Mouse (Mus musculus): ENCODE measurements at regions not wholly inside any gene's neighbourhood (a gene's known extent, or its start where the extent isn't known, plus 50 kb on each side); places are given as distances from the start of the nearest gene placed in this dataset.

DNA sequence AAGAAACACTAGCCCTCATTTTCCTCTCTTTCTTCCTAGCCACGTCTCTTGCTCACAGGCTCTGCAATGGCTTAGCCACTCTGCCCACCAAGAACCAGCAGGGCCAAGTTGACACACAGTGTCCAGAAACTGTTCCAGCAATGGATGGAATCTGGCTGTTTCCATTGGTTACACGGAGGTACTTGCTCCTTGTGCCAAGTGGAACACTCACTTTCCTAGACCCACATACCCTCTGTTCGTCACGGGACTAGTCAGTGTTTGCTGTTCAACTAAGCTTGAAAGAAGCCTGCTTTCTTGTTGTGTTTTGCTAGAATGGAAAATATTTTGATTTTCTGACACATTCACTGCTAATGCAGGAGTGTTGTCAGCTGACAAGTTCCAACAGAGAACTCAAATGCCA, 575.7 kb upstream of the Gulo start:
- 58% methylated on average over 4 of the region's 4 CpGs for WGBS

DNA sequence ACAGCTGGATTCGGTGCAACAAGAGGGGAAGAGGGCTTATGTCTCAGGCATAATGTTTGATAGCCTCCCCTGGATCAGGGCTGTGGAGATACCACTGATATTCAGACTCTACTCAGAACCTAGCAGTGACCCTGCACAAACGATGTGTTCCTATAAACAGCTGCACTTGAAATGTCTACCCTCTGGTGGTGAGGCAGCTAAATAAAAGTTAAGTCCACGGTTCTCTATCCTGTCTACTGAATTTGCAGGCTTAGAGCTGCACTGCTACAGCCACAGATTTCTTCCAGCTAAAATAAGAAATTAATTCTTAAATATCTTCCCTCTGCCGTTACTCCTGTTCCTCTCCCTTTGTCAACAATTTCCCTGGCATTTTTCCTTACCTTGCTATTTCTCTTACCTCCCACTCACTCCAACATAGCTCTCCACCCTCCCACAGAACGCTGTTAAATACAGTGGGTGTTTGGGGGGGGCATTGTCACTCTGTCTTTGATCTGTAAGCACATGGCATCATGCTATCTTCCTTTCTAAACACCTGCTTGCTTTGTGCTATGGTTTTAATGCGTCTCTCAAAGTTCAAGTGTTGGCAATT, 571.0 kb upstream of the Gulo start:
- no peaks in the 10 kb centered on the region for H3K36me3 ChIP-seq (ENCODE audit: control insufficient read depth, insufficient read depth, low read length)
- DNase-seq (ENCODE audit: low spot score), result no peak
- H3K4me2 ChIP-seq (replicated peaks; ENCODE audit: low read depth), result no peak overlapping the region
- TF ChIP-seq CTCF (IDR thresholded peaks at IDR 0.05; ENCODE audit: low read depth), result 0 out of 2 replicates have a peak, but pooled peaks have one; percentile 17
- TF ChIP-seq EP300 (optimal IDR thresholded peaks at IDR 0.05), result no peak
- no peak overlapping the region for H3K4me3 ChIP-seq (ENCODE audit: low read depth, low read length)
- no peak overlapping the region for H3K9ac ChIP-seq (ENCODE audit: low read length)
- H3K27me3 ChIP-seq (ENCODE audit: control insufficient read depth, insufficient read depth, low read length), result no peaks in the 10 kb centered on the region
- 46% methylated on average over 6 of the region's 6 CpGs for WGBS
- no peak for ATAC-seq (ENCODE audit: low FRiP score, low TSS enrichment)
- no peaks in the 10 kb centered on the region for H3K9me3 ChIP-seq (ENCODE audit: control insufficient read depth, low read length)
- H3K27ac ChIP-seq (replicated peaks), result no peak overlapping the region
- H3K4me1 ChIP-seq (replicated peaks; ENCODE audit: control insufficient read depth, insufficient read depth), result no peaks in the 10 kb centered on the region

More for the DNA sequence above, 575.7 kb upstream of the Gulo start:
- H3K4me2 ChIP-seq (replicated peaks; ENCODE audit: low read depth), result no peak overlapping the region
- H3K27me3 ChIP-seq (ENCODE audit: control insufficient read depth, insufficient read depth, low read length), result no peaks in the 10 kb centered on the region
- no peak overlapping the region for H3K9ac ChIP-seq (ENCODE audit: low read length)
- H3K4me3 ChIP-seq (ENCODE audit: low read depth, low read length), result no peak overlapping the region
- no peak overlapping the region for H3K27ac ChIP-seq (replicated peaks)
- DNase-seq (ENCODE audit: low spot score), result no peak
- TF ChIP-seq EP300 (optimal IDR thresholded peaks at IDR 0.05), result no peak
- no peak for TF ChIP-seq CTCF (IDR thresholded peaks at IDR 0.05; ENCODE audit: low read depth)
- H3K9me3 ChIP-seq (ENCODE audit: control insufficient read depth, low read length), result no peaks in the 10 kb centered on the region
- H3K36me3 ChIP-seq (ENCODE audit: control insufficient read depth, insufficient read depth, low read length), result no peaks in the 10 kb centered on the region
- no peak for ATAC-seq (ENCODE audit: low FRiP score, low TSS enrichment)
- H3K4me1 ChIP-seq (replicated peaks; ENCODE audit: control insufficient read depth, insufficient read depth), result no peaks in the 10 kb centered on the region

DNA sequence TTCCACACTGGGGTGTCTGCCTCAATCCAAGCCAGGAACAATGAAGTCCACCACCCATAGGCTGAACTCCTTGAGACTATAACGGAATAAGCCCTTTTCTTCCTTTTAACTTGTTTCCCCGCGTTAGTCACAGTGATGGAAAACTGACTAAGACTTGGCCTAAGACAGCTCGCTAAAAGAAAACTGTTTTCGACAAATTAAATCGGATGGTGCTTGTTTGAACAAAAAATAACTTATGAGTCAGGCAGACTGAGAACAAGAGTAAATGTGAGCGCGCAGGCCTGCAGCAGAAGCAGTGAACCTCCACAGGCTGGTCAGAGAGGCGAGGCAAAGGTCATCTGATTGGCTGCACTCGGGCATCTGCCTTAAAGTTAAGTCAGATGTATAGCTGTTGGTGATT, 557.6 kb upstream of the Gulo start:
- no peak for TF ChIP-seq EP300 (optimal IDR thresholded peaks at IDR 0.05)
- no peak for TF ChIP-seq CTCF (IDR thresholded peaks at IDR 0.05; ENCODE audit: low read depth)
- H3K9ac ChIP-seq (ENCODE audit: low read length), result no peak overlapping the region
- no peak for ATAC-seq (ENCODE audit: low FRiP score, low TSS enrichment)
- DNase-seq (ENCODE audit: low spot score), result no peak
- no peak overlapping the region for H3K27ac ChIP-seq (replicated peaks)
- H3K36me3 ChIP-seq (ENCODE audit: control insufficient read depth, insufficient read depth, low read length), result no peaks in the 10 kb centered on the region
- H3K4me1 ChIP-seq (replicated peaks; ENCODE audit: control insufficient read depth, insufficient read depth), result no peaks in the 10 kb centered on the region
- no peak overlapping the region for H3K4me3 ChIP-seq (ENCODE audit: low read depth, low read length)
- WGBS, result 70% methylated on average over 10 of the region's 10 CpGs
- no peaks in the 10 kb centered on the region for H3K9me3 ChIP-seq (ENCODE audit: control insufficient read depth, low read length)
- no peak overlapping the region for H3K4me2 ChIP-seq (replicated peaks; ENCODE audit: low read depth)
- no peaks in the 10 kb centered on the region for H3K27me3 ChIP-seq (ENCODE audit: control insufficient read depth, insufficient read depth, low read length)

DNA sequence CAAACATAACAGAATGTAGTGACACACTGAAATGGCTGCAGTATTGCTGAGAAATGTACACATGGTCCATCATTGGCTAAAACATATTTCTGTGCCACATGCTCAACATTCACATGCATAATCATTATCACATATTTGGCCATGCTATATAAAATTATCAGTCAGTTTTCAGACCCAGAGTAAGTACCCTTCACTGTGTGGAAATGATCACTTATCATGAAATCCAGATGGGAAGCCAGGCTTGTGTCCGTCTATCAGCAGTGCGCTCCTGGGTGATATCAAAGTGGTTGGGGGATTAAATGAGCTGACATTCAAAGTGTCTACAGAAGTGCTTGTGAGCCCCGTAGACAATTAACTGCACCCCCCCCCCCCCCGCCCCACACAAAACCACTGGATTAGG, 553.7 kb upstream of the Gulo start:
- Histone ChIP-seq H3K4me2 (replicated peaks; ENCODE audit: low read depth) (no peak overlapping the region), H3K27me3 (ENCODE audit: control insufficient read depth, insufficient read depth, low read length) (no peaks in the 10 kb centered on the region), H3K36me3 (ENCODE audit: control insufficient read depth, insufficient read depth, low read length) (no peaks in the 10 kb centered on the region), H3K9me3 (ENCODE audit: control insufficient read depth, low read length) (no peaks in the 10 kb centered on the region), H3K4me3 (ENCODE audit: low read depth, low read length) (no peak overlapping the region), H3K27ac (replicated peaks) (no peak overlapping the region), H3K9ac (ENCODE audit: low read length) (no peak overlapping the region), H3K4me1 (replicated peaks; ENCODE audit: control insufficient read depth, insufficient read depth) (no peaks in the 10 kb centered on the region)
- ATAC-seq (ENCODE audit: low FRiP score, low TSS enrichment) (no peak), DNase-seq (ENCODE audit: low spot score) (no peak)
- no peak for TF ChIP-seq EP300 (optimal IDR thresholded peaks at IDR 0.05)
- no peak for TF ChIP-seq CTCF (IDR thresholded peaks at IDR 0.05; ENCODE audit: low read depth)
- 58% methylated on average over 4 of the region's 4 CpGs for WGBS

DNA sequence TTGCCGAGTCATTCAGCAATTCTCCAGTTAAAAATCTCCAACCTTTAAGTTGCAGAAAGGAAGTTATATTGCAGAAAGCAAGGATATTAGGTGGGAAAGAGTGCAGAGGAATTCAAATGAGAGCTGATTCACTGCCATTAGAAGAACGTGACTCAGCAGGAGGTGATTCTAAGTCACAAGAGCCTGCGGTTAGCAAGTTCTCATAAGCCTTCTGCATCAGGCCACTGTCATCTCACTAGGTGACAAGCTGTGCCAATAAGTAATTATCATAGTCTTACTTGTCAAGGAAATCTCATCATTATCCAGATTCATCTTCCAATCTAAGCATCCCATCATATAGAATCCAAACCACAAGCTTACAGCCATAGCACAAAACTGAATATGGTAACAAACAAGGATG, 552.7 kb upstream of the Gulo start:
- no peak overlapping the region for H3K4me2 ChIP-seq (replicated peaks; ENCODE audit: low read depth)
- no peaks in the 10 kb centered on the region for H3K4me1 ChIP-seq (replicated peaks; ENCODE audit: control insufficient read depth, insufficient read depth)
- no peak for ATAC-seq (ENCODE audit: low FRiP score, low TSS enrichment)
- no peak overlapping the region for H3K9ac ChIP-seq (ENCODE audit: low read length)
- no peak for DNase-seq (ENCODE audit: low spot score)
- H3K27me3 ChIP-seq (ENCODE audit: control insufficient read depth, insufficient read depth, low read length), result no peaks in the 10 kb centered on the region
- no peak overlapping the region for H3K4me3 ChIP-seq (ENCODE audit: low read depth, low read length)
- H3K9me3 ChIP-seq (ENCODE audit: control insufficient read depth, low read length), result no peaks in the 10 kb centered on the region
- WGBS, result 76% methylated on average over 3 of the region's 3 CpGs
- H3K27ac ChIP-seq (replicated peaks), result no peak overlapping the region
- H3K36me3 ChIP-seq (ENCODE audit: control insufficient read depth, insufficient read depth, low read length), result no peaks in the 10 kb centered on the region
- no peak for TF ChIP-seq EP300 (optimal IDR thresholded peaks at IDR 0.05)
- TF ChIP-seq CTCF (IDR thresholded peaks at IDR 0.05; ENCODE audit: low read depth), result no peak

DNA sequence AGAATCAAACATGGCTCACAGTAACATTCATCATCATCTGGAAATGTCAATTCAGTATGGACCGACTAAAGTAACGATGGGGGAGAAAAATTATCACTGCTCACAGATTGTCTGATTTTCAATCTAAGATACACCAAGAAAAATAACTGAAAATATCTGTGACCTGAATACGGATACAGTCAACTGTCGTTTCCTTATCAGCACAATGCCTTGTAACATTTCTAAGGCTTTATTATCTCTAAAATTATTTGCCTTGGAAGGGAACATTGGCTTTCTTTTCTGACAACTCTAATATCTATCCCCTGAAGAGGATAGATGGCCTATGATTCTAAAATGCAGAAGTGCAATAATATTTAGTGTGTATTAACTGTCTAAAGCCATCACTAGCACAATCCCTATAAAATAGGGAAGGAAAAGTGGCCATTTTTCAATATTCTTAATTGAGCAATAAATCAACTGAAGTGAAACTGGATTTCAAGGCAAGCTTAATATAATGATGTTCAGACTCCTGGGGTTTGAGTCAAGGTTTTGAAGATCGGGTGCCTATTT, 552.1 kb upstream of the Gulo start:
- Histone ChIP-seq H3K9me3 (ENCODE audit: control insufficient read depth, low read length) (no peaks in the 10 kb centered on the region), H3K4me3 (ENCODE audit: low read depth, low read length) (no peak overlapping the region), H3K27ac (replicated peaks) (no peak overlapping the region), H3K9ac (ENCODE audit: low read length) (no peak overlapping the region), H3K4me2 (replicated peaks; ENCODE audit: low read depth) (no peak overlapping the region), H3K27me3 (ENCODE audit: control insufficient read depth, insufficient read depth, low read length) (no peaks in the 10 kb centered on the region), H3K36me3 (ENCODE audit: control insufficient read depth, insufficient read depth, low read length) (no peaks in the 10 kb centered on the region), H3K4me1 (replicated peaks; ENCODE audit: control insufficient read depth, insufficient read depth) (no peaks in the 10 kb centered on the region)
- DNase-seq (ENCODE audit: low spot score) (no peak), ATAC-seq (ENCODE audit: low FRiP score, low TSS enrichment) (no peak)
- TF ChIP-seq EP300 (optimal IDR thresholded peaks at IDR 0.05) (no peak), CTCF (IDR thresholded peaks at IDR 0.05; ENCODE audit: low read depth) (no peak)
- WGBS, result 84% methylated on average over 5 of the region's 5 CpGs
